Mouse (Mus musculus) cortical plate, adult 2 months (tissue): ENCODE results near the gene A930002H24Rik. TPM values are rescaled to one million over a fixed set of nuclear protein-coding genes. Genes with fewer than 3 reads are reported as not detected.

Experiments used
- H3K27ac ChIP-seq: fragments of 200-500 bp; 2 replicates; pipeline ENCODE4 v1.5.1; 2012; ENCODE audit warnings: low read length, control low read depth, inconsistent platforms; ENCODE audit not compliant: insufficient read depth
- H3K4me1 ChIP-seq: fragments of 200-500 bp; 2 replicates; pipeline ENCODE4 v1.6.1; 2011; ENCODE audit warnings: low read length; ENCODE audit not compliant: control insufficient read depth, insufficient read depth
- H3K4me3 ChIP-seq: fragments of 200-500 bp; 2 replicates; pipeline ENCODE4 v1.5.1; 2011; ENCODE audit warnings: mild to moderate bottlenecking, low read length, control low read depth; ENCODE audit not compliant: insufficient read depth
- CTCF ChIP-seq: fragments of 200-500 bp; IDR thresholded peaks from 2 replicates; pipeline ENCODE4 v1.5.1; 2011; ENCODE audit warnings: mild to moderate bottlenecking, control low read depth, low read length; ENCODE audit not compliant: insufficient read depth; ENCODE audit errors: extremely low read depth
- POLR2A ChIP-seq: fragments of 200-500 bp; IDR thresholded peaks from 2 replicates; pipeline ENCODE4 v1.6.1; 2011; ENCODE audit warnings: mild to moderate bottlenecking, low read length, control low read depth; ENCODE audit not compliant: insufficient read depth; ENCODE audit errors: extremely low read depth
- polyA plus RNA-seq: library from polyadenylated mRNA; depleted of rRNA; stranded (reverse); fragments of >200 nt; gene quantifications from 2 replicates; pipeline ENCODE4 v1.2.3, GENCODE M21; 2012; rRNA removed

The A930002H24Rik gene
- polyA plus RNA-seq = 0.55 and 1.1 TPM in 2 replicates

GRCm38 (mm10) chr17:63863647-63864149 is at the start of gene A930002H24Rik:
Gene A930002H24Rik, minus strand, starts transcription at chr17:63863791.
- H3K4me1 ChIP-seq = no peaks in the 10 kb centered on the region
- TF ChIP-seq CTCF (no peak), POLR2A (peak; percentile 54)
- H3K27ac ChIP-seq = peak within 1 kb of the TSS; percentile 93
- H3K4me3 ChIP-seq = peak within 1 kb of the TSS; percentile 52

GRCm38 (mm10) chr17:63909297-63909696 is 45.7 kb upstream of the A930002H24Rik start:
- H3K4me1 ChIP-seq = no peaks in the 10 kb centered on the region
- TF ChIP-seq POLR2A (no peak), CTCF (no peak)
- H3K27ac ChIP-seq = no peak overlapping the region
- H3K4me3 ChIP-seq = no peak overlapping the region

GRCm38 (mm10) chr17:63897050-63897449 is 33.5 kb upstream of the A930002H24Rik start:
- H3K4me1 ChIP-seq = peaks cover 2% of the 10 kb centered on the region; the same call in 1 of the 2 replicates
- H3K27ac ChIP-seq = no peak overlapping the region
- no peak overlapping the region for H3K4me3 ChIP-seq
- TF ChIP-seq POLR2A (no peak), CTCF (no peak)

- Histone ChIP-seq H3K4me3 (no peak overlapping the region), H3K27ac (no peak overlapping the region), H3K4me1 (peaks cover 2% of the 10 kb centered on the region; the same call in 1 of the 2 replicates)
- TF ChIP-seq POLR2A (no peak), CTCF (no peak)
These were observed 32.2 kb upstream of the A930002H24Rik start for GRCm38 (mm10) chr17:63895829-63896228.

GRCm38 (mm10) chr17:63890611-63891010 is 27.0 kb upstream of the A930002H24Rik start:
- no peak for TF ChIP-seq POLR2A
- no peak for TF ChIP-seq CTCF
- H3K4me1 ChIP-seq = no peaks in the 10 kb centered on the region; the same call in 1 of the 2 replicates
- no peak overlapping the region for H3K4me3 ChIP-seq
- H3K27ac ChIP-seq = no peak overlapping the region

GRCm38 (mm10) chr17:63886988-63887387 is 23.4 kb upstream of the A930002H24Rik start:
- TF ChIP-seq CTCF (no peak), POLR2A (no peak)
- Histone ChIP-seq H3K4me1 (no peaks in the 10 kb centered on the region; the same call in 1 of the 2 replicates), H3K27ac (no peak overlapping the region), H3K4me3 (no peak overlapping the region)

- no peaks in the 10 kb centered on the region for H3K4me1 ChIP-seq
- TF ChIP-seq POLR2A (no peak), CTCF (no peak)
- H3K4me3 ChIP-seq = no peak overlapping the region
- H3K27ac ChIP-seq = no peak overlapping the region
These were observed 16.4 kb upstream of the A930002H24Rik start for GRCm38 (mm10) chr17:63880009-63880408.

GRCm38 (mm10) chr17:63878889-63879288 is 15.3 kb upstream of the A930002H24Rik start:
- H3K4me1 ChIP-seq = no peaks in the 10 kb centered on the region
- H3K27ac ChIP-seq = no peak overlapping the region
- no peak overlapping the region for H3K4me3 ChIP-seq
- no peak for TF ChIP-seq CTCF
- no peak for TF ChIP-seq POLR2A

- no peak overlapping the region for H3K4me3 ChIP-seq
- no peaks in the 10 kb centered on the region for H3K4me1 ChIP-seq
- no peak for TF ChIP-seq CTCF
- no peak for TF ChIP-seq POLR2A
- no peak overlapping the region for H3K27ac ChIP-seq
These were observed 8.2 kb upstream of the A930002H24Rik start for GRCm38 (mm10) chr17:63871773-63872172.

GRCm38 (mm10) chr17:63864171-63864571 is 580 bp upstream of the A930002H24Rik start:
- TF ChIP-seq CTCF = no peak
- peak overlapping the region; percentile 52 for H3K4me3 ChIP-seq
- H3K27ac ChIP-seq = peak overlapping the region; percentile 93
- no peaks in the 10 kb centered on the region for H3K4me1 ChIP-seq

- TF ChIP-seq CTCF (no peak), POLR2A (no peak)
- Histone ChIP-seq H3K4me3 (peak within 1 kb of the TSS; percentile 52), H3K4me1 (no peaks in the 10 kb centered on the region), H3K27ac (peak within 1 kb of the TSS; percentile 93)
These were observed 470 bp downstream of the A930002H24Rik start, which contains the start of gene Fer for GRCm38 (mm10) chr17:63863012-63863630. Gene Fer, plus strand, starts transcription at chr17:63863062.
